20 mouse cellular contexts compared by ENCODE assay signal in the genomic region with DNA sequence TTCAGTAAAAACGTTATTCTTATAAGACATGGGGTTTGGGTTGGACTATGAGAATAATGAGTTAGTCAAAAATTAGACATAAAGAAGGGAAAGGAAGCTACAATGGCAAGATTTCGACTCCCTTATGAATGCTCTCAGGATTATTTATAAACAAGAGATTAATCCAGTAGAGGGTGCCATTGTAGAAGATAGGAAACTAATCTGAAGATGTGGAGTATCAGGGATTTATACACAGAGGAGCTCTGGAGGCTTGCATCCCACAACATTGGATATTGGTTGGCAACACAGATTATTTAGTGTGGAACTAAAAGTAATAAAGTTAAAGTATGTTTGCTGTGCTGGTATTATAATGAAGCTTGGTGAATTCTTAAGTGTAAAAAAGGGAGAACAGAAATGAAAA.
DNase-seq lines count a peak whose midpoint lies in the region; ATAC-seq and TF ChIP-seq lines count a peak whose summit lies in the region.
"Had no signal": no experiment of that assay in that cellular context is flagged by ENCODE, and none has a peak within 500 bp of the region (broad histone marks: within the 10 kb centered on the region; RNA-seq: fewer than 3 reads in every experiment).

No protein-coding gene starts in this region.

- no peaks in the 10 kb centered on the region for H3K4me1 ChIP-seq in hindbrain, postnatal 0 days (ENCODE audit: insufficient read depth, low read length)
- no peaks in the 10 kb centered on the region for H3K4me1 ChIP-seq in hindbrain, embryonic 12.5 days
- no peaks in the 10 kb centered on the region for H3K4me1 ChIP-seq in lung, embryonic 14.5 days (ENCODE audit: insufficient read depth)
- no peaks in the 10 kb centered on the region for H3K4me1 ChIP-seq in stomach, postnatal 0 days (replicated peaks; ENCODE audit: control insufficient read depth, insufficient read depth)
- H3K4me1 ChIP-seq: limb, embryonic 10.5 days; megakaryocyte, embryonic 14.5 days had no signal

- H3K9me3 ChIP-seq in hindbrain, postnatal 0 days (ENCODE audit: low read length) = no peaks in the 10 kb centered on the region
- no peaks in the 10 kb centered on the region for H3K9me3 ChIP-seq in hindbrain, embryonic 12.5 days (replicated peaks)
- no peaks in the 10 kb centered on the region for H3K9me3 ChIP-seq in lung, embryonic 14.5 days (ENCODE audit: low read depth, low read length)
- no peaks in the 10 kb centered on the region for H3K9me3 ChIP-seq in stomach, postnatal 0 days (ENCODE audit: control insufficient read depth, low read length)
- H3K9me3 ChIP-seq: limb, embryonic 10.5 days; megakaryocyte, embryonic 14.5 days had no signal

- H3K36me3 ChIP-seq in hindbrain, postnatal 0 days (ENCODE audit: insufficient read depth, low read length) = no peaks in the 10 kb centered on the region
- no peaks in the 10 kb centered on the region for H3K36me3 ChIP-seq in hindbrain, embryonic 12.5 days
- H3K36me3 ChIP-seq in lung, embryonic 14.5 days (ENCODE audit: insufficient read depth) = no peaks in the 10 kb centered on the region
- H3K36me3 ChIP-seq in stomach, postnatal 0 days (ENCODE audit: control insufficient read depth, insufficient read depth, low read length) = no peaks in the 10 kb centered on the region
- H3K36me3 ChIP-seq: limb, embryonic 10.5 days had no signal

- no peak overlapping the region for H3K4me2 ChIP-seq in hindbrain, postnatal 0 days (ENCODE audit: low read depth, low read length)
- no peak overlapping the region for H3K4me2 ChIP-seq in hindbrain, embryonic 12.5 days (replicated peaks)
- no peak overlapping the region for H3K4me2 ChIP-seq in lung, embryonic 14.5 days
- H3K4me2 ChIP-seq in stomach, postnatal 0 days (replicated peaks; ENCODE audit: low read depth) = no peak overlapping the region

- peak; percentile 41 for TF ChIP-seq CTCF in hindbrain, postnatal 0 days (IDR thresholded peaks at IDR 0.05; ENCODE audit: low read depth)
- TF ChIP-seq CTCF in lung, embryonic 14.5 days (IDR thresholded peaks at IDR 0.05; ENCODE audit: low read depth) = no peak
- TF ChIP-seq CTCF in stomach, postnatal 0 days (IDR thresholded peaks at IDR 0.05; ENCODE audit: low read depth) = 0 out of 2 replicates have a peak, but pooled peaks have one; percentile 18

- no peak overlapping the region for H3K27ac ChIP-seq in hindbrain, postnatal 0 days
- no peak overlapping the region for H3K27ac ChIP-seq in hindbrain, embryonic 12.5 days
- no peak overlapping the region for H3K27ac ChIP-seq in lung, embryonic 14.5 days (ENCODE audit: low read depth)
- no peak overlapping the region for H3K27ac ChIP-seq in stomach, postnatal 0 days (replicated peaks)
- H3K27ac ChIP-seq: limb, embryonic 10.5 days had no signal

- TF ChIP-seq EP300 in stomach, postnatal 0 days (optimal IDR thresholded peaks at IDR 0.05) = no peak

- no peak overlapping the region for H3K9ac ChIP-seq in hindbrain, postnatal 0 days (replicated peaks; ENCODE audit: low read length)
- no peak overlapping the region for H3K9ac ChIP-seq in hindbrain, embryonic 12.5 days
- no peak overlapping the region for H3K9ac ChIP-seq in lung, embryonic 14.5 days
- no peak overlapping the region for H3K9ac ChIP-seq in stomach, postnatal 0 days (ENCODE audit: low read length)
- H3K9ac ChIP-seq: liver, postnatal 0 days had no signal

- DNase-seq in embryo, embryonic 10.5 days (ENCODE audit: low spot score) = peak; percentile 8
- no peak for DNase-seq in embryo, embryonic 10 days (ENCODE audit: low spot score)
- peak; percentile 39 for DNase-seq in hindbrain, postnatal 0 days (ENCODE audit: low spot score)
- peak; percentile 7 for DNase-seq in lung, embryonic 14.5 days
- no peak for DNase-seq in lung, postnatal 10 days
- DNase-seq in stomach, postnatal 0 days (ENCODE audit: low spot score) = no peak
- DNase-seq in thymus, postnatal 10 days (ENCODE audit: low spot score in 2 of 2) = no peak
- DNase-seq: adrenal gland, postnatal 36 days; cerebellum, adult 8-10 months; gastrocnemius, postnatal 36 days; kidney, adult 9 months; kidney, postnatal 36 days; liver, postnatal 0 days; right cerebral cortex, postnatal 4 days; thymus, postnatal 4 days had no signal

- H3K4me3 ChIP-seq in hindbrain, postnatal 0 days (ENCODE audit: low read length) = no peak overlapping the region
- no peak overlapping the region for H3K4me3 ChIP-seq in hindbrain, embryonic 12.5 days
- no peak overlapping the region for H3K4me3 ChIP-seq in lung, embryonic 14.5 days (ENCODE audit: low read depth, low read length)
- no peak overlapping the region for H3K4me3 ChIP-seq in stomach, postnatal 0 days (ENCODE audit: low read depth, low read length)
- H3K4me3 ChIP-seq: limb, embryonic 10.5 days; megakaryocyte, embryonic 14.5 days had no signal

- WGBS in hindbrain, postnatal 0 days = 56% methylated on average over 2 of the region's 2 CpGs
- 51% methylated on average over 2 of the region's 2 CpGs for WGBS in hindbrain, embryonic 12.5 days
- 41% methylated on average over 2 of the region's 2 CpGs for WGBS in lung, embryonic 14.5 days
- WGBS in stomach, postnatal 0 days = 34% methylated on average over 2 of the region's 2 CpGs

- ATAC-seq in hindbrain, postnatal 0 days = no peak
- ATAC-seq in hindbrain, embryonic 12.5 days (ENCODE audit: low FRiP score) = no peak
- ATAC-seq in lung, embryonic 14.5 days (ENCODE audit: insufficient read depth) = no peak
- no peak for ATAC-seq in stomach, postnatal 0 days (ENCODE audit: low FRiP score, low TSS enrichment)
- ATAC-seq: inflammation-experienced regulatory T-cells, adult 6 months; liver, postnatal 0 days had no signal

- no peaks in the 10 kb centered on the region for H3K27me3 ChIP-seq in hindbrain, postnatal 0 days (ENCODE audit: insufficient read depth, low read length)
- no peaks in the 10 kb centered on the region for H3K27me3 ChIP-seq in hindbrain, embryonic 12.5 days
- no peaks in the 10 kb centered on the region for H3K27me3 ChIP-seq in lung, embryonic 14.5 days (ENCODE audit: insufficient read depth, low read length)
- H3K27me3 ChIP-seq in stomach, postnatal 0 days (ENCODE audit: control insufficient read depth, insufficient read depth, low read length) = no peaks in the 10 kb centered on the region
- H3K27me3 ChIP-seq: CH12.LX; megakaryocyte, embryonic 14.5 days had no signal

Comparison
In these comparisons a context has a peak if more than half of its experiments do, and no peak if none do; other contexts are left out.
1. DNase-seq: peak in embryo, embryonic 10.5 days (single experiment), hindbrain, postnatal 0 days (single experiment) and lung, embryonic 14.5 days (single experiment); none in embryo, embryonic 10 days (single experiment), lung, postnatal 10 days (single experiment), stomach, postnatal 0 days (single experiment) and thymus, postnatal 10 days (0 of 2).